Mouse (Mus musculus): ENCODE results near the gene Gen1.

Gen1 gene

DNA sequence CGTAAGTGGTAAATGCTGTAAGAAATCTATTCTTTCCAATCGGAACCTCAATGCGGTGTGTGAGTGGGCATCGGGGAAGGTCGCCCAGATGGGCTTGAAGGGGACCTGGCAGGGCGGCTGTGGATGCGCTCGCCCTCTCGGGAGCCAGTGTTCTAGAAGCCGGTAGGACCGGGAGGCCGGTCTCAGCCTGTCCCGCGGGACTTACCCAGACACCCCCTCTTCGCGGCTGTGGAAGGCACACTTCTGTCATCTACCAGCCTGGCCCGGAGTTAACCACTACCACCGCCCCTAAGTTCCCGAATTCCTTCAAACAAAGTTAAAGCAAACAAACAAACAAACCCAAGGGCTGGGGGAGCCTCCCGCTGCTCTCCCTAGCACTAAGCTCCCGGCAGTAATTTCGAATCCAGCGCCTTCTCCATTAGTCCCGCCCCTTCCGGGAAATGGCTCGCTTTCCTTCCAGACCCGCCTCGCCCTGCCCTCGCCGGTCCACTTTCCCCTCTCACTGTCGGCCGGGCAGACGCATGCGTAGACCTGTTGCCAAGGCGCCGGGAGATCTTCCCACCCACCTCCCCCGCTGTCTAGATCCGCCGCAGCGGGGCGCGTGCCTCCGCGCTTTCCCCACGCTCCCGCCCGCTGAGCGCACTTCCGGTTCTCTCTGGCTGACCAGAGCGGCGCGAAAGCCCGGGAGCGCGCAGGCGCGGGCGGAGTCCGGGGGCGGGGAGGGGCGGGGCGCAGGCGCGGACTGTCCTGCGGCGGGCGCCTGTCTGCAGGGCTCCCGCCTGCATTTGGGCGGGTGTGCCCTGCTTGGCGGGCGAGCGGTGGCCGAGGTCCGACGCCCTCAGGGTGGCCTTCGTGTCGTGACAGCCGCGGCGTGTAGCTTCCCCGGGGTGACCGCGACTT is at the start of gene Gen1, which contains the start of gene Smc6:
TSS of gene Gen1 (minus strand) at position 420 of the 900 bp plus-strand sequence.
TSS of gene Smc6 (plus strand) at position 505 of the 900 bp plus-strand sequence.
- DNase-seq (ENCODE audit: low spot score) = peak; percentile 92

DNA sequence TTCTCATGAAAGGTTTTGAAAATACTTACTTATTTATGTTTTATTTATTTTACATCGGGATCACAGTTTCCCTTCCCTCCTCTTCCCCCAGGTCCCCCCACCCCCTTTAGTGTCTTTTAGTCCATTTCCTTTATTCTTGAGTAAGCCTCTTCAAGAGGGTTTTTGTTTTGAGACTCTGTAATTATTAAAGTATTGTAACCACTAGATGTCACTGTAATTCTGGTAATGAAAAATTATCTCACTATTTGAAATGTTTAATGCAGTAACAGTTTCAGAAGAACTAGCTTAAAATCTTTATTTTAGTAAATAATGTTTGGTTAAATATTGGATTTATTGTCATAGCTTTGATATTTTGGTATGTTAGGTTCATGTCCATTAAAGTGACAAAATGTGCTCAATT is 48.2 kb upstream of the Gen1 start:
- DNase-seq (ENCODE audit: low spot score) = no peak

DNA sequence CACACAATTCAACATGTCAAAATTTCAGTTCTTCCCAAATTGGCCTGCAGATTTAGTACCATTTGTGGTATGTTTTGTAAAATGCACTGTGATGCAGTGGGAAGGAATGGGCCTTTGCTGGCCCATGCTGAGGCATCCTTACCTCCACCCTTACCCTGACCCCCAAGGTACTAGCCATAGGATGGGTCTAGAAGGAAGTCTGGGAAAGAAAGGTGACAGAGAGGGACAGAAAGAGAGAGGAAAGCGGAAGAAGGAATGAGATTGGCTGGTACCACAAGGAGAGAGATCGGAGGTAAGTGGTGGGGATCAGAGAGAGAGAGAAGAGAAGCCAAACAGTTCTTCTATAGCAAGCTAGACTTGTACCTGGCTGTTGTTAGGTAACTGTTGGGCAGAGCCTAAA is 45.5 kb upstream of the Gen1 start:
- no peak for DNase-seq (ENCODE audit: low spot score)

DNA sequence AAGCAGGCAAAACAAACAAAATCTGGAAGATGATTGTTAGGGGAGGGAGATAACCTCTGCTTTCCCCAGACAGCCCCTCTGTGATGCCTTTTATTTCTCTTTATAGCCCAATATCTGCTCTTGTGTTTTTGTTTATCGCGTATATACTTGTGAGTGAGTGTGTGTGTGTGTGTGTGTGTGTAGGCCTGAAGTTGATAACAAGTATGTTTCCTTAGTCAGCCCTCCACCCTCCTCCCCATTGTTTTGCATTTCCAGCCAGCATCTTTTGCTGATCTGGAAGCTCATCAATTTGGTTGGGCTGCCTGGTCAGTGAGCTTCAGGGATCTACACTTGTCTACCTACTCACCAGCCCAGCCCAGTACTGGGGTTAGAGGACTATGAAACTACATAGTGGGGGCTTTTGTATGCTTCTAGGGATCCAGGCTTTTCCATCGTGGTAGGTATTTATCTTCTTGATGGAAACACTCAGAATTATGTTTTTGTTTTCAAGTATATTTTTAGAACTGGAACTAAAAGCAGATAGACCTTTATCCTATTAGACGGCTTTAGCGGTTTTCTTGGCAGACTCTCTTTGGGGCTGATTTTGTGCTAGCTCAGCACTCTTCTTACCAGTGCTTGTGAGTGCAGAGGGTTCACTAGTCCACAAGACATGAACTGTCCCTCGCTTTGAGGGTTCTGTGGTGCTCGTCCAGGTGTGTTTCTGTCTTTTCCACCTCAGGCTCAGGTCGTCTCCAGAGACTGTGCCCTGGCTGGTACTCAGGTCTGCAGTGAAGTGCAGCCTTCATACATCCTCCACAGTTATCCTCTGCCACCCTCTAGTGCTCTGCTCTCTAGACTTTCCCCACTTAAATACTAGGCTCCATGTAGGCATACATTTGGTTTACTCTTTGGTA is 41.4 kb upstream of the Gen1 start:
- no peak for DNase-seq (ENCODE audit: low spot score)

DNA sequence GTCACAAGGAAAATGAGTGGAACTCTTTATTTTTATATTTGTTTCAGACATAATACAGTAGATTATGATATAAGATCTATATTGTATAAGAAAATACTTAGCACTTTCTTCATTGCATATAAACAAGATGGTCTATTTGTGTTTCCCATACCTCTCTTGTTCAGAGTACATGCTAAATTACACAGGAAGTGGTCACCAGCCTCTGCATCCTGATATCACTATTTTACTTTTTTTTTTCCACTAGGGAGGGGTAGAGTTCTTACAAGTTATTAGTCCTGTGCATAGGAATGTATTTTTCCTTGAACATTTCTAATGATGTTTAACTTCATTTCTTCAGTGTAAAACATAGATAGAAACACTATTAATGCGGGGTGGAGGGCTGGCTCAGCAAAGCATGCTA is 35.3 kb upstream of the Gen1 start:
- DNase-seq (ENCODE audit: low spot score) = no peak

DNA sequence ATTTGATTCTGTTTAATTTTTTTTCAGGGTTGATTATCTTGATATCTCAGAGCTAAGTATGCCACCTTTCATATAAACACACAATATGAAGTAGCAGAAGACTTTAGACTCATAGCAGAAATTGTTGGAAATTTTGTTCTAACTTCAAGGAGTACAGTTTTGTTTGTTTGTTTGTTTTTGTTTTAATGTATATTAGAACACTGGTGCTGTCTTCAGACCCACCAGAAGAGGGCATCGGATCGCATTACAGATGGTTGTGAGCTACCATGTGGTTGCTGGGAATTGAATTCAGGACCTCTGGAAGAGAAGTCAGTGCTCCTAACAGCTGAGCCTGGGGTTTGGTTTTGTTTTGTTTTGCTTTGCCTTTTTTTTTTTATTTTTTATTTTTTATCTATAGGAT is 20.8 kb upstream of the Gen1 start:
- no peak for DNase-seq (ENCODE audit: low spot score)

DNA sequence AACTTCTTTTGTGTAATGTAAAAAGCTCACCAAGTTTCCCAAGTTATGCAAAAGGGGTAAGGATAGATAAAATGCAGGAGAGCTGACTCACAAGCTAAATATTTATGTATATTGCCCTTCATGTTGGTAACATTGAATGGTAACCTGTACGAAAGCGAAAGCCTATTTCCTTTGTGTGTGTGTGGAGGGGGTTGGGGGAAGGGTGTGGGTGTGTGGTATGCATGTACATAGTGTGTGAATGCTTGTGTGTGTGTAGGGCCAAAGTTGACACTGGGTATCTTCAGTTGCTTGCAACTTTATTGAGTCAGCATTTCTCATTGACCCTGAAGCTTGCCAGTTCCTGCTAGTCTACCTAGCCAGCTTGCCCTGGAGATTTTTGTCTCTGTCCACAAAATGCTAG is 16.0 kb upstream of the Gen1 start:
- DNase-seq (ENCODE audit: low spot score) = no peak

DNA sequence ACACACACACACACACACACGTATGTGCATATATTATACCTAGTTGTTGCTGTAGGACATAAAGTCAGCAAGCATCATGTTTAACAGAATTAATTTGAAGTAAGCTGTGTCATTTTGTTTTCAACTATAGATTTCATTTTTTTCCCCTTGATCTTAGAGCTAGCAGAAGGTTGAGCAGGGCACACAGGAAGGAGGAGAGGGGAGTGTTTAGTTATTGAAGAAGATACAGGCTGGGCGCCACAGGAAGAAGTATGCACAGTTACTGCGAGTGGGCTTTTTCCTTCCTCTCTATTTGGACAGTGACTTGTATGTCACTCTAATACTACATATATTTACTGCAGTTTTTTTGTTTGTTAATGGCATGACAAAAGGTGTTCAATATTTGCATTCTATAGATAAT is 14.3 kb upstream of the Gen1 start:
- DNase-seq (ENCODE audit: low spot score) = no peak

DNA sequence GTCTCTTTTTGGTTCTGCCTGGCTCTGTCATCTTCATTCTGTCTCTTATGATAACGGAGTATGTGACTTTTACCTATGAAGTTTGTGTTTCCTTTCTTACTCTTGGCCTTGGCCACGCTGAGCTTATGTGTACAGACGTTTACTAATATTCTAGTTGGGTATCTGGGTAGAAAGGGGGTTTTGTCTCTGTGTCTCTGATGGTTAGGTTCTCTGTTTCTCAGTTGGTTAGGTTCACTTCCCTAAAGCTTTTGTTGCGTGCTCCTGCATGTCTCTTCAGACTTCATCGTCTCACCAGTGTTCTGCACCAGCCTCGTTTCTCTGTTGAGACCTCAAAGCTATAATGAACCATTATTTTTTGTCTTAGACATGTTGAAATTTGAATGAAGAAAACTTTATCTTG is 11.6 kb upstream of the Gen1 start:
- DNase-seq (ENCODE audit: low spot score) = no peak

DNA sequence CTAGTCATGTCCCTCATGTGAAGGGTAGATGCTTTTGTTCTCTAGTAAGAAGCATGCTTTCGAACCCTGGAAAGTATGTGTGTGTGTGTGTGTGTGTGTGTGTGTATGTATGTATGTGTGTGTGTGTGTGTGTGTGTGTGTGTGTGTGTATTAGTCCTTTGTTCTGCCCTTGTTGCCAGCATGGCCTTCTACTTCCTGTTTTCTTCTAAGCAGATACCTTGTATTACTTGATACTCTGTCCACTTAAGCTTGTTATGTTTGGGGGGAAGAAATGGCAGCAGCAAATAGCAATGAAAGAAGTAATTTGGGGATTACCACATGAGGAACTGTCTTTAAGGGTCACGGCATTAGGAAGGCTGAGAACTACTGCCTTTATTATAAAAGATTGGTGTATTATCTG is 11.0 kb upstream of the Gen1 start:
- no peak for DNase-seq (ENCODE audit: low spot score)

DNA sequence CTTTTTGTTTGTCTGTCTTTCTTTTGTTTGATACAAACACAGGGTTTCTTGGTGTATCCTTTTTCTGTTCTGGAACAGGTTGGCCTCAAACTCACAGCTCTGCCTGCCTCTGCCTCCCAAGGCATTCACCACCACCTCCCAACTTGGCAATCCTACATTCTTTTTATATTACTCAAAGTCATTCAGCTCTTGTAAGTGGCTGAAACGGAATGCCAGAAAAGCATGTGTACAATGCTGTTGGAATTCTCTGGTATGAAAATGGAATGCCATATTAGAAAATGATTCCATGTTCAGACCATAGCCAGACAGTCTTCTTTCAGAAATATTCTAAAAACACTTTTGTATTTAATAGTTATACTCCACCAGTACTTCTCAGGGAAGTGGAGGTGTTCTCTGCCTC is 7.6 kb upstream of the Gen1 start:
- DNase-seq (ENCODE audit: low spot score) = no peak

DNA sequence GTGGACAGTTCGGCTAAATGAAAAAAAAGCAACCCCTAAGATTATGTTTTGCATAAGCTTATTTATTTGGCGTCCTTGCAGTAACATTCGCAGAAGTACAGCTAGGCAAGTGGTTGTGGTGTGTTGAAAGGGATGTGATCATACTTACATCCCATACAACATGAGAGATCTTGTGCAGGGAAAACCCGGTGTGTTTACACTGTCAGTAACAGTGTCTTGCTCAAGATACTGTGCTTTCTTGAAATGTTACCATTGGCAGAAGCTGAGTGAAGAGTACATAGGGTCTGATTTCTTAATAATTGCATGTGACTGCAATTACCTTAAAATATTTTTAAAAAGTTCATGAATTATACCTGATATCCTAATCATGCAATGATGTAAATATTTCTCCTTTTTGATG is 7.0 kb upstream of the Gen1 start:
- no peak for DNase-seq (ENCODE audit: low spot score)

DNA sequence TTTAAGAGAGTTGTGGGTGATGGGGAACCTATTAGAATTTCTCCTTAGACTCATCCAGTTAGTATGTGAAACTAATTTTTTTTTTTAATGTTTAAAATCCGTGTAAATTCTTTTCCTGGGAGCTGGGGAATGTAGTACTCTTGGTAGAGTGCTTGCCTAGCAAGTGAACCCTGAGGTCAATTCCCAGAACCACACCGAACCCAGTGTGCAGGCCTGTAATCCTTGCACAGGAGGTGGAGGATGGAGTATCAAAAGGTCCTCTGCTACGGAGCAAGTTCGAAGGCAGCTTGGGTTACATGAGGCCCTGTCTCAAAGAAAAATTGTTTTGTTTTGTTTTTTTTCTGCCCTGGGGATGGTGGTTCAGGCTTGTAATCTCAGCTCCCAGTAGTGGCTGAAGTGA is 1.4 kb upstream of the Gen1 start:
- peak; percentile 15 for DNase-seq (ENCODE audit: low spot score)

DNA sequence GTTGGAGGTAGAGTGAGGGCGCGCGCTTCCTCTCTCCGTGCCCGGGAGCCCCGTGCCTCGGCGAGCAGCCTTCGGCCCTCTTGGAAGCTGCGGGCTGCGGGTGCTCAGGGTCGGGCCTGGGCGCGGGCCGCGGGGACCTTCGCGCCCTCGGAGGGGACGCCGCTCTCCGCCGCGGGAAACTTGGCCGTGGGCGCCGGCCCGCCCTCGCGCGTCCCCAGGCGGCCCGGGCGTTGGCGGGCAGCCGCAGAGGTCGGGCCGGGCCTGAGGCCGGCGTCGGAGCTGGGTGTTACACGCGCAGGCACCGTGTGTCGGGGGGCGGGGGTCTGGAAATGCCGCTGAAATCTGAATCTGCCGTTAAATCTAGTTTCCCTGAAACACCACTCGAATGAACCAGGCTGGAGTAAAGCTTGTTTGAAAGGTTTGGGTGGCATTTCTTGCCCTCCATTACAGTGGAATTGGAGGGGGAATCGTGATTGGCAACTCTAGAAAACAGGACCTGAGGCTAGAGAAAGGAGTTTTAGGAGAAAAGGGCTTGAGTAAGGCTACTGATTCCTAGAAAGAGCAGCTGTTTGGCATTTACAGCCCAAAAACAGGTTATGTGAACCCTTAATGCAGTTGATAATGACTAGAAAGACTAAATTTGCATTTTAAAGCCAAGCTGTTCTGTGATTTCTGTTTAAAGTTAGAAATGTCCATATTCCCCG is 833 bp upstream of the Gen1 start:
- DNase-seq (ENCODE audit: low spot score) = peak; percentile 33

DNA sequence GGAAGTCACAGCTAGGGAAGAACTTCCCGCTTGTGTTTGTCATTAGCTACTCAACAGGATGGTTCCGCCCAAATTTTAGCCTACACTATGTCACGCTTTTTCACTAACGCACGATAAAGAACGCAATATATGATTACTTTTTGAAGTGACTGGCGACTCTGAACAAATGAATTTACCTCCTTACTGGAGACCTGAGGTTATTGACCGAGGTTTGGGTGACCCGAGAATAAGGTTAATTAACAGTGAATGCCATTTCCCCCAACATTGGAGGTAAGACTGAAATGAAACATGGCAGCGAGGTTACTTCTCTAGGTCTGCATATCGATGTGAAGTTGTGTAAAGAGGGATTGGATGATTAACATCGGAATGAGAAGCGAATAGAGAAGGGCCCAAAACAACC is 706 bp downstream of the Gen1 start:
- DNase-seq (ENCODE audit: low spot score) = peak; percentile 40

DNA sequence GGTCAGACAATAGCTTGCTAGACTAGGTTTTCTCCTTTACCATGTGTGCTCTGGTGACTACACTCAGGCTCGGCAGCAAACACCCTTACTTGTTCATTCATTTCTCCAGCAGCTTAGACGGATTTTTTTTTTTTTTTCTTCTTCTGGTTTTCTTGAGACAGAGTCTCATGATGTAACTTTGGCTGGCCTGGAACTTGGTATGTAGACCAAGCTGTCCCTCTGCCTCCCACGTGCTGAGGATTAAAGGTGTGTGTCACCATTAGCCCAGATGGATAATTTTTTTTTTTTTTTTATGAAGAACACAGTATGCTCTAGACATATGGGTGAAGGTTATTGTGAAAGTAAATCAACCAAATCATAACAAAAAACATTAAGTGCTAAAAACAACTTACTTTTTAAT is 15.3 kb downstream of the Gen1 start:
- DNase-seq (ENCODE audit: low spot score) = no peak

DNA sequence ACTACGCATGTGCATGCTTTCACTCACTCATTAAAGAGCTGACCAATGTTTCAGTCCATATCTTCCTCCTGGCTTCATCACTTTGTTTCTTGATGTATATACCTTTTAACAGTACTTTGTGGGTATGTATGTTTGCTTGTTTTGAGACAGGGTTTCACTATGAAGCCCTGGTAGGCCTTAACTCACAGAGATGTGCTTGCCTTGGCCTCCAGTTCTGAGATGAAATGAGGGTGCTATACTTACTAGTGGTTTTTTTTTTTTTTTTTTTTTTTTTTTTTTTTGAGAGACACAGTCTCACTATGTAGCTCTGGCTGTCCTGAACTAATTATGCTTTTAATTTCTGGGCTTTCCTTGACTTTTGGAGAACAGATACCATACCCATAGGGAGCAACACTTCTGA is 18.1 kb downstream of the Gen1 start:
- no peak for DNase-seq (ENCODE audit: low spot score)

DNA sequence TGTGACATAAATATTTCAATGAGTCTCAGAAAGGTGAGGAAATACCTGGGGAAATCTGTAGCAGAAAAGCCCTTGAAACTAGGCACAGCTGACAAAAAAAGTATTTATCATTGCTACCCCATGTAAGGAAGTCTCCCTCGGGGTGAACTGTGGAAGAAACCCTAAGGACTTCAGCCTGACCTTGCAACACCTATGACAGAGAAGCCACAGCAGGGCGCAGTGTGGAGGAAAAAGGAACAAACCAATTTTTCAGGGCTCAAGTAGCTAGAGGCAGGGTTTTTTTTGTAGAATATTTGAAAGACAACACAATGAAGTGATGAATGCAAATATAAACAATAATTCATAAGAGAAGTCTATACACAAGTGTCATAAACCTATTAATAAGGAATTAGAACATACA is 29.6 kb downstream of the Gen1 start:
- no peak for DNase-seq (ENCODE audit: low spot score)

DNA sequence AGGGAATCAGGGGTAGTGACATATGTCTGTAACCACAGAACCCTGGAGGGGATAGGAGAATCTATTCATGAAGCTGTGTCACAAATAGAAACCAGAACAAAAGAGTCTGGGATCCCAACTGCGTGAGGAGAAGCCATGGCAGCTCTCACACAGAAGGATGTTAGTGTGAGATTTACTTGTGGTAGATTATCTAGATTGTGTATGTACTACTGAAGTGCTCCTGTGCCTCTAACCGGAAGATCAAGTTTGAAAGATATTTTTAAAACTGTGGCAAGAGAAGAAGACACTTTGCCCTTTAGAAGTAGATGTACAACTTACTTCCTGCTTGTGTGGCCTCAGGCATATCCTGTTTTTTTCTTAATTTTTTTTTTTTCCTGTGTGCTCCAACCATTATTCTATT is 35.3 kb downstream of the Gen1 start:
- no peak for DNase-seq (ENCODE audit: low spot score)

DNA sequence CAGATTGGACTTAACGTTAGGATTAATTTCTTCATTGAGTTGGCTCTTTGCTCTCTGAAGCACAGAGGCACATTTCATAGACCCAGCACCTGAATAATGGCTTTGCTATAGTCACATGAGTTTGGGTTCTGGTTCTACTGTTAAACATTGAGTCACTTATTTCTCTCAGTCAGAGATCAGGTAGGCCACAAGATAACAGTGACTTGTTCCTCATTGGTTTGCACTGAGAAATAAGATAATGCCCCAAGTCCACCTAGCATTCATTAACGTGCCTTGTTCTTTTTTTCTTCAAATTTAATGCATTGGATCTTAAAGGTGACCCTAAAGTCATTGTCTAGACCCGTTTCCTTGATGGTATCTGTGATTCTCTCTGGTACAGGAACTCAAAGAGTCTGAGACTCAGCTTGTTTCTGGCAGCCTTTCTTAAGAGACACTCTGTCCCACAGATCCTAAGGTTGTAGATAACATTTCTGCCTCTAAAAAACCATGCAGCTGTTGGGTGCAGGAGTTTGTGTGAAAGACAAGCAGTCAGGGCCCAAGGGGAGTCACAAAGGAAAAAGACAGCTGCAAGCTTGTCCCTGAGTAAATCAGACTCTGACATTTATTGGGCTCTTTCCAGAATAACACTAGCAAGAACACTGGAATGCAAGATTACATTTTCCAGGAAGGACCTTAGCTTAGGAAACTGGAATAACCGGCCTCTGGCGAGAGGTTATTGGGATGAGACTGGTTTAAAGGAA is 38.9 kb downstream of the Gen1 start:
- no peak for DNase-seq (ENCODE audit: low spot score)

DNA sequence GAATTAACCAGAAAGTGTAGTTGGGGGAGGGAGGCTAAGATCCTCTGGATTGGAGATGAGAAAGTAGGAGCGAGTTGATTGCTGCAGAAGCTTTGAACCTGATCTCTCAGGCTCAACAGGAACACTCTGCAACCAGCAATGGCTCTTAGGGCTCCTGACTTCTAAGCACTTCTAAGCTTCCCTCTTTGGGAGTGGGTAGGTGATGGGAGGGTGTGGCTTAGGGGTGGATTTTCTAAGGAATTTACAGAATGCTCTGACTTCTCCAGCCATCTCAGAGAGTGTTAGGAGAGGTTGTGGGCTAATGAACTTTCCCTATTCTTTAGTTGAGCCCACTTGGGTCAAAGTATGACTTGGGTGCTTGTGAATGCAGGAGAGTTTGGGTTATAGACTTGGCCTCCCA is 39.5 kb downstream of the Gen1 start:
- no peak for DNase-seq (ENCODE audit: low spot score)

DNA sequence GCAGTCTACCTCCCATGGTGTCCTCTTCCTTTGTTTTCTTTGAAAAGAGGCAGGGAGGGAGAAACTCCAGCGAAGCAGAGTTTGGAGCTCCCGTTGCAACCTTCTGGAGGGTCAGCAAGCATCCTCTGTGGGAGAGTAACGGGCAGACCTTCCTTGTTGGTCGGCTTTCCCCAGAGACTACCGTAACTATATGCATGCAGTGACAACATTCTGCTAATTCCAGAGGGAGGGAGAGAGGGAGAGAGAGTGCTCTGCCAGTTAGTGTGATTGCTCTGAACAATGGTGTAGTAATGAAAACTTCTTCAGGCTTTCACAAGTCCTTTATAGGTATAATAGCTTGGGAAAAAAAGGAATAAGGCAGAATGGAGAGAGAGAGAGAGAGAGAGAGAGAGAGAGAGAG is 40.9 kb downstream of the Gen1 start:
- no peak for DNase-seq (ENCODE audit: low spot score)

All from c-Kit-positive CD71-positive TER-119-positive erythroid progenitor cells, embryonic 14.5 days (primary cell).